Mouse (Mus musculus) lung, embryonic 16.5 days (tissue): ENCODE measurements around the gene Ifrd2. TPM values are rescaled to one million over a fixed set of nuclear protein-coding genes. Genes with fewer than 3 reads are reported as not detected.
"Not testable (repeated sequence)": the region's sequence is repeated elsewhere in the genome, so short reads cannot be mapped to it uniquely, and the experiment has no call there.

Source experiments
- ATAC-seq: fragments of 200-750 bp; cut with Nextera tagmentation; 2 replicates; pipeline ENCODE4 v1.8.0; 2017; ENCODE audit warnings: low read depth, mild to moderate bottlenecking, moderate library complexity
- H3K27ac ChIP-seq: fragments of 300-500 bp; sonication (generic); 2 replicates; pipeline ENCODE4 v1.5.1; 2014; ENCODE audit warnings: mild to moderate bottlenecking, control low read depth, low read length
- H3K27me3 ChIP-seq: fragments of 300-500 bp; sonication (generic); 2 replicates; pipeline ENCODE4 v1.6.1; 2014; ENCODE audit warnings: low read depth, low read length, mixed read lengths; ENCODE audit not compliant: control insufficient read depth, insufficient read depth
- H3K36me3 ChIP-seq: fragments of 300-500 bp; sonication (generic); 2 replicates; pipeline ENCODE4 v1.6.1; 2014; ENCODE audit warnings: low read length; ENCODE audit not compliant: control insufficient read depth, insufficient read depth
- H3K4me1 ChIP-seq: fragments of 300-500 bp; sonication (generic); replicated peaks from 2 replicates; pipeline ENCODE4 v1.6.1; 2014; ENCODE audit warnings: low read length, mixed read lengths; ENCODE audit not compliant: control insufficient read depth, insufficient read depth
- H3K4me2 ChIP-seq: fragments of 300-500 bp; sonication (generic); 2 replicates; pipeline ENCODE4 v1.6.1; 2014; ENCODE audit warnings: low read depth, low read length, control low read depth
- H3K4me3 ChIP-seq: fragments of 300-500 bp; sonication (generic); 2 replicates; pipeline ENCODE4 v1.5.1; 2014; ENCODE audit warnings: mild to moderate bottlenecking, low read length, control low read depth
- H3K9ac ChIP-seq: fragments of 300-500 bp; sonication (generic); 2 replicates; pipeline ENCODE4 v1.6.1; 2014; ENCODE audit warnings: low read length, control low read depth
- H3K9me3 ChIP-seq: fragments of 300-500 bp; sonication (generic); 2 replicates; pipeline ENCODE4 v1.6.1; 2016; ENCODE audit warnings: low read length; ENCODE audit not compliant: control insufficient read depth
- WGBS: fragments of 180-500 bp; shearing (Covaris S2); extraction: QIAGEN DNeasy Blood & Tissue Kit; methylation state at CpG from one replicate; pipeline ENCODE4 v1.1.7; 2014; 5-methylcytosine and 5-hydroxymethylcytosine counted together
- polyA plus RNA-seq: library from polyadenylated mRNA; unstranded; fragments of >200 nt; fragmentation: Nextera tagmentation; extraction: Ambion mirVana; gene quantifications from 2 replicates; pipeline ENCODE4 v1.2.1, GENCODE M21; 2015

Ifrd2 gene
- polyA plus RNA-seq, 1 experiment from 2014 or later, result 44.1 TPM

DNA sequence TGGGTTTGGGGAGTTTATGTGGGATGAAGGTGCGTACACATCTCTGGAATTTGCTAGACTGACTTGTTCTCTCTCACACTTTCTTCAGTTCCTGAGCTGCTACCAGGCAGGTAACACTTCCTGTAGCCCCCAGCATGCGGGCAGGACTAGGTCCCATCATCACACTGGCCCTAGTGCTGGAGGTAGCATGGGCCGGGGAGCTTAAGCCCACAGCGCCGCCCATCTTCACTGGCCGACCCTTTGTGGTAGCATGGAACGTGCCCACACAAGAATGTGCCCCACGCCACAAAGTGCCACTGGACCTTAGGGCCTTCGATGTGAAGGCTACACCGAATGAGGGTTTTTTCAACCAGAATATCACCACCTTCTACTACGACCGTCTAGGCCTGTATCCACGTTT is 17.4 kb upstream of the Ifrd2 start:
- Histone ChIP-seq H3K4me1 (peaks cover 36% of the 10 kb centered on the region), H3K9me3 (no peaks in the 10 kb centered on the region), H3K27ac (peak overlapping the region; percentile 95), H3K27me3 (no peaks in the 10 kb centered on the region), H3K36me3 (peaks cover 18% of the 10 kb centered on the region), H3K4me3 (peak overlapping the region; percentile 66), H3K4me2 (peak overlapping the region; percentile 71), H3K9ac (peak overlapping the region; percentile 81)
- WGBS, result 20% methylated on average over 13 of the region's 13 CpGs
- ATAC-seq, result no peak

DNA sequence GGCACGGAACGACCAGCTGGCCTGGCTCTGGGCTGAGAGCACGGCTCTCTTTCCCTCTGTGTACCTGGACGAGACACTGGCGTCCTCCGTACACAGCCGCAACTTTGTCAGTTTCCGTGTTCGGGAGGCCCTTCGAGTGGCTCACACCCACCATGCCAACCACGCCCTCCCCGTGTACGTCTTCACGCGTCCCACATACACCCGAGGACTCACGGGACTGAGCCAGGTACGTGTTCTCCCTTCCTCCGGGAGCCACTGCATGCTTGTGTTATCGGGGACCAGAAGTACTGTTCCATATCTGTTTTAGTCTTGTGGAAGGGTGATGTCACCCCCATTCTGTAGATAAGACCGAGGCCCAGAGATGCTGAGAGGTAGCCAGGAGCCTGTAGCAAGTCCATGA is 16.6 kb upstream of the Ifrd2 start:
- Histone ChIP-seq H3K36me3 (peaks cover 18% of the 10 kb centered on the region), H3K4me2 (peak overlapping the region; percentile 71), H3K4me3 (peak overlapping the region; percentile 66), H3K27ac (no peak overlapping the region), H3K4me1 (peaks cover 40% of the 10 kb centered on the region), H3K9me3 (no peaks in the 10 kb centered on the region), H3K27me3 (no peaks in the 10 kb centered on the region), H3K9ac (peak overlapping the region; percentile 81)
- ATAC-seq, result no peak
- 62% methylated on average over 21 of the region's 21 CpGs for WGBS

DNA sequence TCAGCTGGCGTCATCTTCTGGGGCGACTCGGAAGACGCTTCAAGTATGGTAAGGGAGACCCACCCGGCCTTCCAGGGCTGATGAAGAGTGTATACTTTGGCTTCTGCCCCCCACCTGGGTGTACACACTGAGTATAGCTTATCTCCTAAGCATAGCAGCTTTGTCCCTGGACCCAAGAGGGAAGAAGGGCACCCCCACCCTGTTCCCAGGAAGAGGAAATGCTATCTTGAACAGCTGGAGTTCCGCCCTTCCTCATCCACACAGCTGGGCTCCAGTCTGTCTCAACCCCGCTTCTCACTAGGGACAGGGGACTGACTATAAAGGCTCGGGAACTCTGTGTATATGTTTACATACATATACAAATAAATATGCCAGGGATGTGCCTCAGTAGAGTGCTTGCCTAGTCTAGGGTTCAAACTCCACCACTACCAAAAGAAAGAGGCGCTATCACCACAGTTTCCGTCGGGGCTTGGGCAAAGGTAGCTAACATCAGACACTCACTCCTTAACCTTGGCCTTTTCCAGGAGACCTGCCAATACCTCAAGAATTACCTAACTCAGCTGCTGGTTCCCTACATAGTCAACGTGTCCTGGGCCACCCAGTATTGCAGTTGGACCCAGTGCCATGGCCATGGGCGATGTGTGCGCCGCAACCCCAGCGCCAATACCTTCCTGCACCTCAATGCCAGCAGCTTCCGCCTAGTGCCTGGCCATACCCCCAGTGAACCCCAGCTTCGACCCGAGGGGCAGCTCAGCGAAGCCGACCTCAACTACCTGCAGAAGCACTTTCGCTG is 15.7 kb upstream of the Ifrd2 start:
- no peak overlapping the region for H3K27ac ChIP-seq
- no peak for ATAC-seq
- peak overlapping the region; percentile 44 for H3K9ac ChIP-seq
- H3K4me2 ChIP-seq, result peak overlapping the region; percentile 71
- peaks cover 43% of the 10 kb centered on the region for H3K4me1 ChIP-seq
- no peaks in the 10 kb centered on the region for H3K9me3 ChIP-seq
- 80% methylated on average over 22 of the region's 22 CpGs for WGBS
- no peaks in the 10 kb centered on the region for H3K27me3 ChIP-seq
- H3K4me3 ChIP-seq, result no peak overlapping the region; the same call in none of the 2 replicates
- peaks cover 18% of the 10 kb centered on the region for H3K36me3 ChIP-seq

DNA sequence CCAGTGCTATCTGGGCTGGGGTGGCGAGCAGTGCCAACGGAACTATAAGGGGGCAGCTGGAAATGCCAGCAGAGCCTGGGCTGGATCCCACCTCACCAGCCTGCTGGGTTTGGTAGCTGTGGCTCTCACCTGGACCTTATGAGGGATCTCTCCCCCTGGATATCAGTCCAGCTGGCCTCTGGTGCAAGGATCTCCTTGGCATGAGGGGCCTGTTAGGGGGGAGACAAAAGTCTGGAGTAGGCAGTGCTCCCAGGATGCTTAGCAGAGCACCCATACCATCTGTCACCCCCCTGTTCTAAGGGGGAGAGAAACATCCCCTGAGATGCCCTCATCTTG is 15.1 kb upstream of the Ifrd2 start:
- 100% methylated on average over 2 of the region's 2 CpGs for WGBS
- Histone ChIP-seq H3K4me2 (no peak overlapping the region), H3K27ac (no peak overlapping the region), H3K27me3 (no peaks in the 10 kb centered on the region), H3K9me3 (no peaks in the 10 kb centered on the region), H3K36me3 (peaks cover 18% of the 10 kb centered on the region), H3K9ac (no peak overlapping the region), H3K4me3 (no peak overlapping the region), H3K4me1 (peaks cover 45% of the 10 kb centered on the region)
- no peak for ATAC-seq

DNA sequence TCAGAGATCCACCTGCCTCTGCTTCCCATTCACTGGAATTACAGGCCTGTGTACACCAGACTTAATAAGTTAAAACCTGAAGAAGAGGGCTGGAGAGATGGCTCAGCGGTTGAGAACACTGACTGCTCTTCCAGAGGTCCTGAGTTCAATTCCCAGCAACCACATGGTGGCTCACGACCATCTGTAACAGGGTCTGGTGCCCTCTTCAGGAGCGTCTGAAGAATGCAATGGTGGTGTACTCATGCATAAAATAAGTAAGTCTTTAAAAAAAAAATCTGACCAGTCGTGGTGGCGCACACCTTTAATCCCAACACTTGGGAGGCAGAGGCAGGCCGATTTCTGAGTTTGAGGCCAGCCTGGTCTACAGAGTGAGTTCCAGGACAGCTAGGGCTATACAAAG is 13.7 kb upstream of the Ifrd2 start:
- H3K4me2 ChIP-seq, ATAC-seq, H3K27me3 ChIP-seq, H3K9me3 ChIP-seq, H3K27ac ChIP-seq, H3K4me3 ChIP-seq, H3K9ac ChIP-seq: not testable (repeated sequence)
- H3K36me3 ChIP-seq, result peaks cover 18% of the 10 kb centered on the region
- H3K4me1 ChIP-seq, result peaks cover 36% of the 10 kb centered on the region
- WGBS, result 87% methylated on average over 6 of the region's 6 CpGs

GRCm38 (mm10) chr9:107575579-107576356 is 11.7 kb upstream of the Ifrd2 start:
- ATAC-seq, result no peak
- WGBS, result 62% methylated on average over 14 of the region's 14 CpGs
- peak overlapping the region; percentile 61 for H3K27ac ChIP-seq
- H3K9me3 ChIP-seq, result no peaks in the 10 kb centered on the region
- H3K27me3 ChIP-seq, result no peaks in the 10 kb centered on the region
- peaks cover 35% of the 10 kb centered on the region for H3K4me1 ChIP-seq
- H3K4me2 ChIP-seq, result no peak overlapping the region
- H3K4me3 ChIP-seq, result no peak overlapping the region
- H3K9ac ChIP-seq, result no peak overlapping the region
- H3K36me3 ChIP-seq, result peaks cover 18% of the 10 kb centered on the region

GRCm38 (mm10) chr9:107576357-107577107 is 10.9 kb upstream of the Ifrd2 start, which contains the start of gene Hyal1:
Gene Hyal1 (plus strand): TSS chr9:107576927.
- peak; percentile 81 for ATAC-seq
- H3K9ac ChIP-seq, result peak within 1 kb of the TSS; percentile 61

GRCm38 (mm10) chr9:107577871-107578270 is 9.6 kb upstream of the Ifrd2 start:
- no peak for ATAC-seq
- Histone ChIP-seq H3K4me2 (no peak overlapping the region), H3K4me1 (peaks cover 37% of the 10 kb centered on the region)

More at GRCm38 (mm10) chr9:107576357-107577107, 10.9 kb upstream of the Ifrd2 start, which contains the start of gene Hyal1:
- Histone ChIP-seq H3K4me3 (peak within 1 kb of the TSS; percentile 43), H3K9me3 (no peaks in the 10 kb centered on the region), H3K4me1 (peaks cover 32% of the 10 kb centered on the region), H3K4me2 (peak within 1 kb of the TSS; percentile 55), H3K27me3 (no peaks in the 10 kb centered on the region), H3K36me3 (peaks cover 18% of the 10 kb centered on the region), H3K27ac (peak within 1 kb of the TSS; percentile 61)
- WGBS, result 10% methylated on average over 16 of the region's 16 CpGs

DNA sequence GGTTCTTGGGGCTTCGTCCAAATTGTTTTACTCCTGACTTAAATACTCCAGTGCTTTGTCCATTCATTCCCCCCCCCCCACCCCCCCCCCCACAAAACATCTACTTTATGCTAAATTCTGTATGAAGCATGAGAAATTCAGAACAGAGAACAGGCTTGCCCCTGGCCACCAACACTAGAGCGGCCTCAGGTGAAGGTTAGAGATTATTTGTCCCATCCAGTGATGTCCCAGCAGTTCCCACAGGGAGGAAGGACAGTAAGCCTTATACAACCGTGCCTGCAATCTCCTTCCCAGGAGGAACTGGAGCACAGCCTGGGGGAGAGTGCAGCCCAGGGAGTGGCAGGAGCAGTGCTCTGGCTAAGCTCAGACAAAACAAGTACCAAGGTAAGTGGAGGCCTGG is 8.9 kb upstream of the Ifrd2 start, which contains the start of gene Naa80:
Gene Naa80 (plus strand): TSS at position 301 of the 400 bp plus-strand sequence.
- ATAC-seq, result no peak
- Histone ChIP-seq H3K36me3 (peaks cover 10% of the 10 kb centered on the region; the same call in 1 of the 2 replicates), H3K9me3 (no peaks in the 10 kb centered on the region), H3K4me2 (no peak within 1 kb of the TSS), H3K4me3 (no peak within 1 kb of the TSS), H3K9ac (no peak within 1 kb of the TSS), H3K27me3 (no peaks in the 10 kb centered on the region), H3K4me1 (peaks cover 37% of the 10 kb centered on the region), H3K27ac (peak within 1 kb of the TSS; percentile 7; the same call in 1 of the 2 replicates)
- WGBS, result 67% methylated on average over 3 of the region's 3 CpGs

More at GRCm38 (mm10) chr9:107577871-107578270, 9.6 kb upstream of the Ifrd2 start:
- Histone ChIP-seq H3K9me3 (no peaks in the 10 kb centered on the region), H3K27me3 (no peaks in the 10 kb centered on the region), H3K27ac (no peak overlapping the region), H3K9ac (no peak overlapping the region), H3K4me3 (no peak overlapping the region), H3K36me3 (peaks cover 10% of the 10 kb centered on the region)
- WGBS, result 90% methylated on average over 10 of the region's 10 CpGs
